Mouse (Mus musculus) forebrain, embryonic 15.5 days (tissue): ENCODE results near the gene Plcd4. TPM values are rescaled to one million over a fixed set of nuclear protein-coding genes. Genes with fewer than 3 reads are reported as not detected.
A peak's percentile ranks its signal among the peaks of the same experiment; 100 is the strongest.

Source experiments
- ATAC-seq: fragments of 200-750 bp; cut with Nextera tagmentation; replicated peaks from 2 replicates; pipeline ENCODE4 v1.8.0; 2017; ENCODE audit warnings: mild to moderate bottlenecking, moderate TSS enrichment, moderate library complexity
- H3K27ac ChIP-seq: fragments of 300-500 bp; sonication (generic); replicated peaks from 2 replicates; pipeline ENCODE4 v1.5.1; 2015; ENCODE audit warnings: mild to moderate bottlenecking, inconsistent platforms
- H3K27me3 ChIP-seq: fragments of 300-500 bp; sonication (generic); 2 replicates; pipeline ENCODE4 v1.6.1; 2015; ENCODE audit warnings: inconsistent platforms
- H3K36me3 ChIP-seq: fragments of 300-500 bp; sonication (generic); 2 replicates; pipeline ENCODE4 v1.6.1; 2015; ENCODE audit warnings: mild to moderate bottlenecking, inconsistent platforms
- H3K4me1 ChIP-seq: fragments of 300-500 bp; sonication (generic); 2 replicates; pipeline ENCODE4 v1.6.1; 2015; ENCODE audit warnings: inconsistent platforms
- H3K4me2 ChIP-seq: fragments of 300-500 bp; sonication (generic); replicated peaks from 2 replicates; pipeline ENCODE4 v1.6.1; 2015; ENCODE audit warnings: mild to moderate bottlenecking, inconsistent platforms
- H3K4me3 ChIP-seq: fragments of 300-500 bp; sonication (generic); 2 replicates; pipeline ENCODE4 v1.5.1; 2015; ENCODE audit warnings: mild to moderate bottlenecking, inconsistent platforms
- H3K9ac ChIP-seq: fragments of 300-500 bp; sonication (generic); replicated peaks from 2 replicates; pipeline ENCODE4 v1.6.1; 2015; ENCODE audit warnings: mild to moderate bottlenecking, inconsistent platforms
- H3K9me3 ChIP-seq: fragments of 300-500 bp; sonication (generic); 2 replicates; pipeline ENCODE4 v1.6.1; 2016; ENCODE audit warnings: inconsistent platforms
- WGBS: fragments of 180-500 bp; shearing (Covaris S2); methylation state at CpG from one replicate; pipeline ENCODE4 v1.1.7; 2015; ENCODE audit warnings: mixed read lengths; 5-methylcytosine and 5-hydroxymethylcytosine counted together
- polyA plus RNA-seq: library from polyadenylated mRNA; unstranded; fragments of >200 nt; fragmentation: Nextera tagmentation; extraction: Ambion mirVana; gene quantifications from 2 replicates; pipeline ENCODE4 v1.2.1, GENCODE M21; 2015

The Plcd4 gene
- polyA plus RNA-seq, 1 experiment from 2014 or later: 5.3 TPM

DNA sequence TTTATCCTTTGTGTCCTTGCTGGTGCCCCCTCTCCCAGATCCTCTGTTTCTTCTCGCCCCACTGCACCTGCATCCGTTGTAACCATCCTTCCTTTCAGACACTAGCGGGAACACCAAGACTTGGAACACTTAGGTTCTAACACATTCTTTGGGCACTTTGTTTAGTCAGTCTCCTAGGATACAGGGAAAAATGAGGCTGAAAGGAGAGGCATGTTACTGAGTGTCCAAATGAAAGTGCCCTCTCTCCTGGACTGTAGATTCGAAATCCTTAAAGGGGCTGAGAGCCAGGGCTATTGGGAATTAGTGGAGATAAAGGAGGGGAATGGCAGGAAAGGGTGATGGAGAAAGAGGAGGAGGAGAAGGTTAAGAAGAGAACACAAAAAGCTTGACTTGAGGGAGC lies 1.5 kb downstream of the Plcd4 start, which contains the start of gene Usp37:
Gene Usp37, minus strand, starts transcription at position 101 of the 400 bp plus-strand sequence.
- Histone ChIP-seq H3K4me3 (no peak within 1 kb of the TSS), H3K27me3 (no peaks in the 10 kb centered on the region), H3K36me3 (no peaks in the 10 kb centered on the region), H3K9ac (no peak within 1 kb of the TSS), H3K4me1 (peaks cover 10% of the 10 kb centered on the region), H3K4me2 (no peak within 1 kb of the TSS; the same call in 1 of the 2 replicates), H3K27ac (no peak within 1 kb of the TSS), H3K9me3 (no peaks in the 10 kb centered on the region)
- no peak for ATAC-seq
- WGBS: 28% methylated on average over 4 of the region's 4 CpGs

DNA sequence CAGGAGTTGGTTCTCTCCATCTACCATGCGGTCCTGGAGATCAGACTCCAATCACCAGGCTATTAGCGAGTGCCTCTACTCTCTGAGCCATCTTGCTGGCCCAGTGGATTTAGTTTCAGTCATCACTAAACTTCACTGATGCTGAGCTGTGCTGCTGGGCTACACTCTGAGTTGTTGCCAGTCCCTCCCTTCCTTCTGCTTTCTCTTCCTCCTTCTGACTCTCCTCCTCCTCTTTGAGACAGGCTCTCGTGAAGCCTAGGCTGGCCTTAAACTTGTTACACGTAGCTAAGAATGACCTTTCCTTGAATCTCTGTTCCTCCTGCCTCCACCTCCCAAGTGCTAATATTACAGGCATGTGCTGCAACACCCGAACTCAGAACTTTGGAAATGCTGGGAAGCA lies 16.4 kb downstream of the Plcd4 start:
- H3K9me3 ChIP-seq: no peaks in the 10 kb centered on the region
- no peak overlapping the region for H3K4me2 ChIP-seq
- H3K27me3 ChIP-seq: no peaks in the 10 kb centered on the region
- no peak overlapping the region for H3K9ac ChIP-seq
- 87% methylated on average over 5 of the region's 5 CpGs for WGBS
- no peak overlapping the region for H3K4me3 ChIP-seq
- H3K4me1 ChIP-seq: no peaks in the 10 kb centered on the region
- H3K27ac ChIP-seq: no peak overlapping the region
- peaks cover 5% of the 10 kb centered on the region; the same call in 1 of the 2 replicates for H3K36me3 ChIP-seq
- no peak for ATAC-seq

DNA sequence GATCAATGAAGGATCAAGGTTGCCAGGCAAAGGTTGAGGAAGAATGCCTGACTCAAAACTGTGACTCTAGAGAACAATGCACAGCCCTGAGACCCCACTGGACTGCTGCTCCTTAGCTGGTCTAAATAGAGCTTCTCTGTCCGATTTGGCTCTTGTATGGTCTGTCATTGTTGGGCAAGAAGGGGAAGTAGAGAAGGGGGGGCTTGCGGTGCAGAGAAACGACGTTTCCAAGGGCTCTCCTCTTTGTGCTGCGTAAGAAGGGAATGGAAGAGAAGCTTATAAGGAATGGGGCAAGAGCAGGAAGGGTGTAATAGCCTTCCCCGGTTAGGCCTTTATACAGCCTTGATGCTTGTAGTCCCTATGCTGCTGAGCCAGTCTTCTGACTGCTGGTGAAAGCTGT lies 23.1 kb downstream of the Plcd4 start:
- H3K9me3 ChIP-seq: no peaks in the 10 kb centered on the region
- H3K4me1 ChIP-seq: no peaks in the 10 kb centered on the region
- peaks cover 67% of the 10 kb centered on the region for H3K36me3 ChIP-seq
- no peak overlapping the region for H3K4me2 ChIP-seq
- 71% methylated on average over 6 of the region's 6 CpGs for WGBS
- no peak overlapping the region for H3K4me3 ChIP-seq
- ATAC-seq: no peak
- H3K9ac ChIP-seq: no peak overlapping the region
- H3K27me3 ChIP-seq: no peaks in the 10 kb centered on the region
- H3K27ac ChIP-seq: no peak overlapping the region

DNA sequence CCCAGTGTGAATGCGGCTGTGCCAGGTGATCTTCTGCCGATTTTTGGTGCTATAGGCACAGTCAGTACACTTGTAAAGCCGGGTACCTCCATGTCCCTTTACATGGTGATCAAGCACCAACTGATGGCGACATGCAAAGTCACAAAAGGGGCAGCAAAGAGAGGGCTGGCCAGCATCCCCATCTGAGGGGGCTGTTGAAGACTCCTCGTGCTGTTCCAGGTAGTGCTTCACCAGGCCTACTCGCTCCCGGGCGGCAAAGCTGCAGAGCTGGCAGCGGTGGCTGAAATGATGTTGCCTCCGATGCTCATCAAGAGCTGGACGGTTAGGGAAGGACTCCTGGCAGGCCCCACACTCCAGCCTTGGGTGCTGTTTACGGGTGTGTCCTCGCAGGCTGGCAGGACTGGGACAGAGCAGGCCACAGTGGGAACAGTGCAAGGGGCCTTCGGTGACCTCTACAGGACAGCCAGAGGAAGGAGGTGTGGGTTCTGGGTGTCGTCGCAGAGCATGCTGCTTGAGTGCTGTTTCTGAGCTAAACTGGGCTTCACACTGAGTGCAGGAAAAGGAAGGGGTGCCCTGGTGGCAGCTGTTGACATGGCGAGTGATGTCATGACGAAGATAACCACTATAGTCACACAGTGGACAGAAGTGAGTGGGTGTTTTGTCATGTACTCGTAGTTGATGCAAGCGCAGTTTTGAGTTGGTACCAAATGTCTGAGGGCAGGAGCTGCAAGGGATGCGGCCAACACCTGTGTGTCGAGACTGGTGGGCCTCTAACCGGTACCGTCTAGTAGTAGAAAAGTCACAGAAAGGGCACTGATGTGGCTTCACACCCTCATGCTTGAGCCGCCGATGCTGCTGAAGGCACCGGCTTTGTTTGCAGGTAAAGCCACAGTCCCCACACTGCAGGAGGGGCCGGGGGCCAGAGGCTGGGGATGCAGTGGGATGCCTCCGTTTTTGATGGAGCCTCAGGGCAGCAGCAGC lies 27.3 kb downstream of the Plcd4 start:
- no peak overlapping the region for H3K4me3 ChIP-seq
- H3K4me2 ChIP-seq: no peak overlapping the region
- no peaks in the 10 kb centered on the region for H3K4me1 ChIP-seq
- H3K36me3 ChIP-seq: peaks cover 93% of the 10 kb centered on the region
- H3K27me3 ChIP-seq: no peaks in the 10 kb centered on the region
- H3K9ac ChIP-seq: no peak overlapping the region
- no peak overlapping the region for H3K27ac ChIP-seq
- WGBS: 92% methylated on average over 29 of the region's 29 CpGs
- ATAC-seq: no peak
- no peaks in the 10 kb centered on the region for H3K9me3 ChIP-seq

DNA sequence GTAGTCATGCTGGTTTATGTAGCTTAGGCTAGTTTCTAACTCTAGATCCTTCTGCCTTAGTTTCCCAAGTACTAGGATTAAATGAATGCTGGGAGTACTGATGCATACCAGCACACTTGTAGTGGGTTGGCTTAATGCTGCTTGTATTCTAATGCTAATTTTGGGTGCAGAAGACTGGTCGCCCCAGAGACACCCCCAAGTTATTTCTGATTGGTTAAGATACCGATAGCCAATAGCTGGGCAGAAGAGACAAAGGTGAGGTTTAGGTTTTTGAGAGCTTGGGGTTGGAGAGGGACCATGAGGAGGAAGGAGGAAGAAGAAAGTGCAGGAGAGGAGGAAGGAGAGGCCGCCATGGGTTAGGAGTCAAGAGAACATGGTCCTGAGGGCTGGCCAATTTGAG lies 39.9 kb downstream of the Plcd4 start:
- H3K9me3 ChIP-seq: no peaks in the 10 kb centered on the region
- peaks cover 23% of the 10 kb centered on the region for H3K4me1 ChIP-seq
- no peak for ATAC-seq
- H3K4me3 ChIP-seq: no peak overlapping the region
- peaks cover 32% of the 10 kb centered on the region for H3K36me3 ChIP-seq
- no peak overlapping the region for H3K4me2 ChIP-seq
- no peaks in the 10 kb centered on the region for H3K27me3 ChIP-seq
- H3K9ac ChIP-seq: no peak overlapping the region
- WGBS: 83% methylated on average over 3 of the region's 3 CpGs
- H3K27ac ChIP-seq: no peak overlapping the region

DNA sequence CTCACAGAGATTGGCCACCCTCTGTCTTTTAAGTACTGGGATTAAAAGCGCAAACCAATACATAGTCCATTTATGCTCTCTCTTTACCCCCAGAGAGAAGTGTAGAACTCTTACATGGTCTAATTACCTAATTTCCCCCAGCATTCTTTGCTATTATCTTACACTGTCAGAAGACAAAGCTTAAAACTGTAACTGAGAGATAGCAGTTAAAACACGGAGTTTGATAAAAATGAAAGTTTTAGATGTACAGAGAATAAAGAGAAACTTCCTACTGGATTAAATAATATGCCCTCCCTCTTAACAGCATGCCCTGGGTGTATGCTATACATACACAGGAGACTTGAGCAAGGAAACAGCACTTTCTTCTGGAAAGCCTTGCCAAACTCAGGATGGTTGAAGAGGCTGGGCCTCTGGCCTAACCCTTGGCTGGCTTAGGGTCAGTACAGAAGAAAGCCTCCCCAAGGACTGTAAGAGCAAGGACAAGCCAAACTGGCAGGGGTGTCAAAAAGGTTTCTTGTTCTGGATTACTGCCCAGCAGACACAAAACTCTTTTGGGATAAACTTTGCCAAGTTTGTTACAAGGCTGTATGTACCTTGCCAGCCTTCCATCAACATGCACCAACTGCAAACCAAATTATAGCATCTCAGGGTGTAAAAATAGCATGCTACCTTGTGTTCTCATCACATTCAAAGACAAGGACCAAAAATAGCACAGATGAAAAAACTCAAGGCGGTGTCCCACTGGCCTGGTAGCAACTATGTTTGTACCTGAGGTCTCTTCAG lies 42.1 kb downstream of the Plcd4 start:
- Histone ChIP-seq H3K27me3 (no peaks in the 10 kb centered on the region), H3K4me1 (peaks cover 35% of the 10 kb centered on the region), H3K36me3 (peaks cover 13% of the 10 kb centered on the region), H3K9me3 (no peaks in the 10 kb centered on the region), H3K4me3 (no peak overlapping the region), H3K9ac (no peak overlapping the region), H3K27ac (no peak overlapping the region), H3K4me2 (no peak overlapping the region)
- WGBS: 90% methylated on average over 3 of the region's 3 CpGs
- no peak for ATAC-seq

DNA sequence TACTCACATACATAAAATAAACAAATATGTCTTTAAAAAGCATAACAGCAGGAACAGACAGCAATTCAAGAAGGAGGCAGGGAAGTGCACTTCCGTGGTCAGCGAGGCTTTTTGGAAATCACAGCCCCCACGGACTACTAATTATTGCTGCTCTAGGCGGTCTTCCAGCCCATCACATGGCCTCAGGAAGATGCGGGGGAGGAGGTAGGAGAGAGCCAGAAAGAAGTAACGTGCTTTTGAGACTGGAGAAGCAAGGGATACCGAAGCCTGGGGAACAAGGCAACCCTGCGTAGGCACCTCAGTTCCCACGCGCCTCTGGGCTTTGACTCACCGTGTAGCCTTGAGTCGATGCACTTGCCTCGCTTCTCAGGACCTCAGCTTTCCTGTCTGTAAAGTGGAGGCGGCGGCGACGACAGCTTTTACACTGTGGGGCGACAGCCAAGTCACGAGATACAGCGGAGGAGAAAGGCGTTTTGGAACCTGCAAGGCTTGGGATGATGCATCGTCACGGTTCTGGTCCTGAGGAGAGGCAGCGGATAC lies 44.6 kb downstream of the Plcd4 start:
- Histone ChIP-seq H3K4me2 (peak overlapping the region; percentile 81), H3K27ac (peak overlapping the region; percentile 91), H3K9ac (peak overlapping the region; percentile 74), H3K36me3 (peaks cover 21% of the 10 kb centered on the region; the same call in 1 of the 2 replicates), H3K4me3 (peak overlapping the region; percentile 69), H3K27me3 (no peaks in the 10 kb centered on the region), H3K9me3 (no peaks in the 10 kb centered on the region), H3K4me1 (peaks cover 35% of the 10 kb centered on the region)
- under 1% methylated on average over 24 of the region's 24 CpGs for WGBS
- no peak for ATAC-seq

DNA sequence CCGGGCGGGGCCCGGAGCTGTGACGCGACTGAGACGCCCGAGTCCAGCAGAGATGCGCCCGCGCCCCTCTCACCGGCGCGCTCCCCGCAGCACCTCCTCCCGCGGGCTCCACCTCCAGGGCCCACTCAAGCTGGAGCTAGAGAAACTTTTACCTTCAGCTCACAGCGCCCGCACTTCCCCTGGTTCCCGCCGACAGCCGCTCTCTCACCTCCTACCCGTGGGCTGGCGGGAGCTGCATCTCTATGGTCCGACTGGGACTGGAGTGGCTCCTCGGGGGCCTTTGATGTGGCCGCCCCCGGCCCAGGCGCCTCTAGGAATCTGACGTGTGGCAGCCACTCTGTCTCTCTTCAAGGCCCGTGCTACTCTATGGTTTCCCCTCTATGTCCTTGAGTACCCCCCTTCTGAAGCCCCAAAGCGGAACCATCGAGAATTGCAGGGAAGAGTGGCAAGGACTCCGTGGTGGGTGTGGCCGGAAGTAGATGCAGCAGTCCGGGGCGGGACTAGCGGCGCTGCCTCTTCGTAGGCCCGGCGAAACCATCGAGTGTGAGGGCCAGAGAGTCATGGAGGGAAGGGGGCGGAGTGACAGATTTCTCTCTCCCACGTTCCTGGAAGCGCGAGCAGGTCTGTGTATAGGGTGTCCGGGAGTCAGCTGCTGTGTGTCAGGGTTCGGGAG lies 45.2 kb downstream of the Plcd4 start, which contains the start of the genes Zfp142 and Bcs1l:
Gene Zfp142, minus strand, starts transcription at position 474 of the 673 bp plus-strand sequence.
Gene Bcs1l, plus strand, starts transcription at position 517 of the 673 bp plus-strand sequence.
- peak within 1 kb of the TSS; percentile 81 for H3K4me2 ChIP-seq
- H3K9ac ChIP-seq: peak within 1 kb of the TSS; percentile 81
- H3K9me3 ChIP-seq: no peaks in the 10 kb centered on the region
- H3K27me3 ChIP-seq: no peaks in the 10 kb centered on the region
- H3K4me3 ChIP-seq: peak within 1 kb of the TSS; percentile 69
- peak; percentile 99 for ATAC-seq
- WGBS: under 1% methylated on average over 48 of the region's 48 CpGs
- peaks cover 35% of the 10 kb centered on the region for H3K4me1 ChIP-seq
- H3K36me3 ChIP-seq: peaks cover 23% of the 10 kb centered on the region; the same call in 1 of the 2 replicates
- H3K27ac ChIP-seq: peak within 1 kb of the TSS; percentile 91

DNA sequence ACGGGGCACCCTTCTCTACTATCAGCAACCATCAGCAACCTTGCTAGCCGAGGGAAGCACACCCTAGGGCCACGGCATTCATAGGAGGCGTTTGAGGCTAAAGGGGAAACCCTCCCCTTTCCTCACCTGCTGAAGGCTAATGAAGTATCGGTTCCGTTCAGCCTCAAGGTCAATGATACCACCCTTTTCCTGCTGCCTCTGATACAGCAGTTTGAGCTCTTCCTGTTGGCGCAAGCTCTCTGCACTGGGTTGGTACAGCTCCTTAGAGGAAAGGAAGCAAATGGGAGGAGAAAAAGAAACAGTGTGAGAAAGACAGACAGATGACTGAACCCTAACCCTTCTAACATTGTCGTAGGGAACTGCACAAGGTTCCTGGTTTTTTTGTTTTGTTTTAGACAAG lies 51.7 kb downstream of the Plcd4 start:
- WGBS: 88% methylated on average over 8 of the region's 8 CpGs

DNA sequence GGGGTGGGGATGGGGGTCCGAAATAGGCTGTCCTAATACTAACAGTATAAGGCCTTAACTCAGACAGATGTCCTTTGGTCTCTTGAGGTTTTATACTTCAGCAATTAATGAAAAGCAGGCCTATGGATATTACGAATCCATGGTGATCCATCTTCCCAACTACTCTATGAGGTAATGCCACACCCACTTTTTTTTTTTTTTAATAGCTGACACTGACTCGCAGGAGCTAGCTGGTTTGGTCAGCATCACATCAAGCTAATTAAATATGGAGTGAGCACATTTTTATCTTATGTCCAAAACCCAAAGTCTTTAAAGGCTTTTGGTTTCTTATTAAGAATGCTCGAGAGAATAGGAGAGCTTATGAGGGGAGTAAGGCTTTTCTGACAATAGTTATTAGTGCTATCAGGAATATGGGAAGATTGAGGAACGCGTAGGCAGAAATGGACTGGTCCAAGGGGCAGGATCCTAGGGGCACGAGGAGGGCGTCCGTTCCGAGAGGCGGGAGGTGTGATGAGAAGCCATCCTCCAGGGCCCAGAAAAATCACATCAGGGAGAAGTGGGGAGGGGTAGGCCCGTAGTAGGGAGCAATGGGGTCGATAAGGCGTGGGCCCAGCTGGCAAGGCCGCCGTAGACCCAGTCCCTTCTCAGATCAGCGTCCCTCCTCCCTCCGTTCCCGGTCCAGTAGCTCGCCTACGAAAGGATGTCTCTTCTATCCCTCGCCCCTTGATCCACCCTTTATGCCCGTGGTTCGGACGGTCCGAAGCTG lies 58.0 kb downstream of the Plcd4 start:
- no peaks in the 10 kb centered on the region for H3K9me3 ChIP-seq
- peaks cover 27% of the 10 kb centered on the region for H3K4me1 ChIP-seq
- peak overlapping the region; percentile 87 for H3K9ac ChIP-seq
- H3K36me3 ChIP-seq: peaks cover 36% of the 10 kb centered on the region
- WGBS: 8% methylated on average over 26 of the region's 26 CpGs
- H3K27me3 ChIP-seq: no peaks in the 10 kb centered on the region
- H3K27ac ChIP-seq: peak overlapping the region; percentile 64
- H3K4me2 ChIP-seq: peak overlapping the region; percentile 78
- H3K4me3 ChIP-seq: peak overlapping the region; percentile 90
- ATAC-seq: peak; percentile 73

More for the DNA sequence above, 51.7 kb downstream of the Plcd4 start:
- Histone ChIP-seq H3K27me3 (no peaks in the 10 kb centered on the region), H3K9ac (no peak overlapping the region), H3K4me2 (no peak overlapping the region), H3K9me3 (no peaks in the 10 kb centered on the region), H3K27ac (no peak overlapping the region), H3K4me1 (peaks cover 4% of the 10 kb centered on the region), H3K4me3 (no peak overlapping the region), H3K36me3 (peaks cover 67% of the 10 kb centered on the region)
- ATAC-seq: no peak
